Mouse (Mus musculus) cerebellum, postnatal 36 days (tissue): ENCODE results near the gene Mrps23.

Experiments
- DNase-seq, 2 experiments: peaks; one replicate each; pipeline ENCODE4 v3.0.0; 2021 to 2022; ENCODE audit warnings: mixed read lengths in 2 of 2

The Mrps23 gene

DNA sequence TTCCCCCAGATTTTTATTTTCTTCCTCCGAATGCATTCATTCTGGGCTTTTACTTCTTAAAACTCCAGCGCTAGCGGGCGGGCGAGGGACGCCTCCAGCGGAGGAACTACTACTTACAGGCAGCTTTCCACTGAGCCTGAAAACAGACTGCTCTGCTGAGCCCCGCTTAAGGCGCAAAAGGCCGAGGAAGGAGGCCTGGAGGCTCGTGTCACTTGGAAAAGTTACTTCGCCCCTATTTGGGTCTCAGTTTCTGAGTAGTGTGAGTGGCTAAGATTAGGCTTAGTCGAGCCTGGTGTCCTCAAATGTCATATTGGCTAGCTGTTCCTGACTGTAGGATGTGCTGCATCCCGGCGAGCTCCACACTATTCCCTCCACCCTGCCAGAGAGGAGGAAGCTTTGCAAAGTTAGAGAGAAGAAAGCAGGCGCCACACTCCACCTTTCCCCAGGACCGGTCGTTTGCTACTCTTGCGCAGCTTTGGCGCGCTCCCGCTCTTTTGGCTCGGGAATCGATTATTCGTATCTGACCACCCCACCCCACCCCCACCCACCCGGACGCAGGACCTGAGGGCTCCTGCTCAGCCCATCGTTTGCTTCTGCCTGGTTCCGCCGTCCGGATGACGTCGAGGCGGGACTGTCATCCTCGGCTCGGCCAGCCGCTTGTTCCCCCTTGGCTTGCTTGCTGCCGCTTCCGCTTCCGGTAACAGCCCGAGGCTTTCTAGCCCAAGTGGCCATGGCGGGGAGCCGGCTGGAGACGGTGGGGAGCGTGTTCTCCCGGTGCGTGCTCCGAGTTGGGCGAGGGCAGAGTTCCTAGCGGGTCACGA, at the start of gene Mrps23:
TSS of gene Mrps23 (plus strand) at position 677 of the 821 bp plus-strand sequence.
- peak; percentile 90 to 92 for DNase-seq

DNA sequence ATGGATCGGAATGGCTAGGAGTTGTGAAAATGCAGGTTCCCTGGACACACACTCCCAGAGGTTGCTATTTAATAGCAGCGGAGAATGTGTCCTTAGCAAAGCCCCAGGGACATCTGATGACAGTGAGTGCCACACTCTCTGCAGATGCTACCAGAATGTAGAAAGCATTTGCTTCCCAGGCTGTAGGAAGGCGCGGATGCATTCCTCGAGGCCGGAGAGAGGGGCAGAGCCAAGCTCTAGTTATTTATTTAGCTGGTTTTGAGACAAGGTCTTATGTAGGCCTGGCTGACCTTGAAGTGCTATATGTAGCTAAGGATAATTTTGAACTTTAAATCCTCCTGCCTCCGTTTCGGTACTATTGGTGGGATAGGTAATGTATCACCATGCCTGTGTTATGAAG, 49.7 kb upstream of the Mrps23 start:
- DNase-seq: no peak

DNA sequence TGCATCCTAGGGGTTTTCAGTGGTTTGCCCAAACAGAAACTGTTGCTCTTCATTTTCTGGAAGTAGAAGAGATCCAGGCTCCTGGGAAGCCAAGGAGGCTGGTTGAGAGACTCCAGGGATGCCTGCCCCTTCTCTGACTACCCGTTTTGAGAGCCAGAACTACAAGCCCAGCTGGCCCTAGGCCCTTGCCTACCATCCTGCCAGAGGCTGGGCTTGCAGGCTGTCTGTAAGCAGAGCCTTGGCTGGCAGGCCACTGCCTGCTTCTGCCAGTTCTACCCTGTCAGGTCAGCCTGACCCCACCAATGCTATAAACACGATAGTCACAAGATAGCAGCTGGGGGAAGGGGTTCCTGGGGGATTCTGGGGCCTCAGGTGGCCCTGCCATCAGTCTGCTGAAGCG, 48.7 kb upstream of the Mrps23 start:
- peak in 1 of 2 experiments; percentile 39 for DNase-seq

DNA sequence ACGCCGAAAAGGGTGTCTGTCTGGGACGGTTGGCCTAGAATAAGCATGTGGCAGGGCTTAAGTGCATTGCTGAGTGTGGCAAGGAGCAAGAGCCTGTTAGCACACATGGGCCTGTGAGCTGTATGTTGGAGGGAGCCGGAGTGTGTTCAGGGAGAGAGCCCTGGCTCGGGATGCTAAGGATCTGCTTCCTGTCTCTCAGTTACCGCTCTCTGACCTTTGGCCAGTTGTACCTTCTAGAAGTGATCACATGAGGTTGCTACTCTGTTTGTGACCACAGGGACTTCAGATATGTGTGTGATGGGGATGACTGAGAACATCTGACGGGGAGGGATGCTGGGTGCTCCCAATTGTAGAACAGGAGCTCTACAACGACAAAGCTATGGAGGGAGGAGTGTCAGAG, 48.2 kb upstream of the Mrps23 start:
- DNase-seq: no peak

DNA sequence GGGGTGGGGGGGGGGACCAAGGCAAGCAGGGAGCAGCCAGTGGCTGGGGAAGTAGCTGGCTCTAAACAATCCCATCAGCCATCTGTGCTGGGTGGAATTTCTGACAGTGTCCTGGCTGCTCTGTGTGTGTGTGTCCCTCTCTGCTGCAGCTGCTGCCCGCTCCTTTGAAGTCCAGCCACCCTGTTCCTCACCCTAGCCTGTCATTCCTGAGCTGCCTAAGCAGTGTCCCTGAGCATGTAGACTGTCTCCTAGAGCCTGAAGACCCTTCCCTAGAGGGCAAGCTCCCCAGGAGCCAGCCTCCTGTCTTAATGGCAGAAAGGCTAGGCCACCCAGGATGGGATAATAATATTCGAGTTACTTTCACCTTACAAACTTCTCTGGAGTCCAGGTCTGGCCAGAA, 47.8 kb upstream of the Mrps23 start:
- no peak for DNase-seq

DNA sequence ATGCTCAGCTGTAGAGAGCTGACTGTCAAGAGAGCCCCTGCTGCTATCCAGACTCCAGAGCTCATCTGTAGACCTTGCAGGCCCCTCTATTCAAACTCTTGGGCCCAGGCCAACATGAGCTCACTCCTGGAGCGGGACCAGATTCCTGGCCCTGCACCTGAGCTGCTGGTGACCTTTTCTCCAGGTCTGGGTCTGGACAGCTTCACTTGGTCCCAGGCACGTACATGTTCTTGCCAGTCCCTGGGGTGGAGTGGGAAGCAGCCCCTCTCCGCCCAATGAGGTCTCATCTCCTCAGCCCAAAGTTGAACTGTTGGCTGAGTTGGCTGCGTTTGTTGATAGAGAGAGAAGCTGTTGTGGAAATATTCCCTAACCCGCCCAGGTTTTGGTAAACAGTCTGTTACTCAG, 45.3 kb upstream of the Mrps23 start:
- DNase-seq: peak; percentile 59 to 61

DNA sequence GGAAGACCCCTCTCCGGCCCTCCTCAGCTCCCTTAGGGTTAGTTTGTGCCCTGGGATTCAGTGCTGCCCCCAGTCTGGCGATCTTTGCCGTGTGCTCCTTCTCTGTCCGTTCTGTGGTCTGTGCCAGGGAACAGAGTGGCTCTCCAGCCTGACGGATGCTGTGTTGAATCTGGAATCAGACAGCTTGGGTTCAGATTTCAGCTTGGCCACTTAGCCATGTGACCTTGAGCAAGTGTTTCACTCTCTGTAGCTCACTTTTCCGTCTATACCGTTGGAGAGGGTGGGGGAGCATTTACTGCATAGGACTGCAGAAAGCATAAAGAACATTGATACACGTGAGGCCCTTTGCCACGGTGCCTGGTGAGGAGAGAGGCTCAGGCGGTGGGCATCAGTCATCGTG, 44.8 kb upstream of the Mrps23 start:
- DNase-seq: no peak

DNA sequence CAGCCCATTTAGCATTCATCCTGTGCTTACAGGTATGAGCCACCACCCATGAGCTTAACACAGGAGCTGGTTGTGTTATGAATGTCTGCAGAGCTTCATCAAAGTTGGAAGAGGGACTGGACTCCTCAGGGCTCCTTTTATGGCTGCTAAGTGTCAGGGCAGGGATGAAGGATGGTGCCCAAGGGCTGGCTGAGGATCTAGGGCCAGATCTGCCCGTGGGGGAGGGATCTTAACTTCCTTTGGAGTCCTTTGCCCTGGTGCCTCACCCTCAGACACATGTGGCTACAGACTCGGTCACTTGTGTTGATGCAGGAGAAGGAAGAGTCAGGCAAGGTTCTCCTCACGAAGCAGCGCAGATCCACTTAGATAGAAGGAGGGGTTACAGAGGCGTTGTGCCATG, 43.9 kb upstream of the Mrps23 start:
- no peak for DNase-seq

DNA sequence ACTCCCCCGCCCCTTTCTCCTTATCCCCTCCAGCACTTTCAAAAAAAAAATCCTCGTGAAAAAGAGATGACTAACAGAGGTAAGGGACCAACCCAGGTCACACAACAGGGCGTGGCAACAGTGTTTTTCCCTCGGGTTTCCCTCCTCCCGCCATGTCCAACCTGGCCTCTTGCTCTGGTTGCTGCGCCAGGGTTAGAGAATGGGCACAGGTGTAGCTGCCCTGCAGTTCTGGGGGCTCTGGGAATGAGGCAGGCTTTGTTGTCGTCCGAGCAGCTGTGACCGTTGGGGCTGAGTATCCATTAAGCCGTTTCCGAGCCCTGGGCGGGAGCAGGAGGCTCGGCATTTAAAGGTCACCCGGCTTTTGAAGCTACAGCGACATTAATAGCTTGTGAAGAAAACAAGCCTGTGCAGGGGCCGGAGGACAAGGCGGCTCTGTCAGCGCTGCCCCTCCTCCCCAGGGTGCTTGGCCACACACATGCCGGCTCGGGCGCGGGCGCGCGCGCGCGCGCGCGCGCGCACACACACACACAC, 43.1 kb upstream of the Mrps23 start:
- peak; percentile 75 to 80 for DNase-seq

DNA sequence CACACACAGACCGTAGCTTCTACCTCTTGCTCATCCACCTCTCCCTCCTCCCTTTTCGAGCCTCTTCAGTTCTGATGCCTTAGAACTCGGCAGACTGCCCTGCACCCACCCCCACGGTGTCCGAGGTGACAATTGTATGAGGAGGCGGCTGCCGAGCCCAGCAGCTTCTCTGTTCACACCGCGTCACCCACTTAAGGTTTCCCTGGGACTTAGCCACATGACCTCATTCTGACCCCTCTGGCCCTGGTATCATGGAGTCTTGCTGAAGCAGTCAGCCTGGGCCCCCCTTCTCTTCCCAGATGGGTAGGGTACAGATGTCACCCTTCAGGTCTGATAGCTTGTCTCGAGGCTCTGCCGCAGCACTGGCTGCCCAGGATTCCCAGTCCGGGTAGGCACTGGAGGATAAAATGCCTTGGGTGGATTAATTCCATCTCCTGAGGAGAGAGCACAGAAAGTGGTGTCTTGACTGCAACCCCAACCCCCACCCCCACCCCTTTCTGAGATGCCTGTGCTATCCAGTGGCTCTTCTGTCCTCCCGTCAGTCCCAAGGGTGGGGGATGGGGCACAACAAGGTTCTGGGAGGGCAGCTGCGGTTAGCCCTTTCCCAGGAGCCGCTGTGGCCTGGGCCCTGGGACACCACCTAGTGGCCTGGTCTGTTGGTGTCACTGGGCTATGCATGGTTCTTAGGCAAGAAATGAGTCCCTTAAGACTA, 42.4 kb upstream of the Mrps23 start:
- DNase-seq: peak; percentile 93 to 96

DNA sequence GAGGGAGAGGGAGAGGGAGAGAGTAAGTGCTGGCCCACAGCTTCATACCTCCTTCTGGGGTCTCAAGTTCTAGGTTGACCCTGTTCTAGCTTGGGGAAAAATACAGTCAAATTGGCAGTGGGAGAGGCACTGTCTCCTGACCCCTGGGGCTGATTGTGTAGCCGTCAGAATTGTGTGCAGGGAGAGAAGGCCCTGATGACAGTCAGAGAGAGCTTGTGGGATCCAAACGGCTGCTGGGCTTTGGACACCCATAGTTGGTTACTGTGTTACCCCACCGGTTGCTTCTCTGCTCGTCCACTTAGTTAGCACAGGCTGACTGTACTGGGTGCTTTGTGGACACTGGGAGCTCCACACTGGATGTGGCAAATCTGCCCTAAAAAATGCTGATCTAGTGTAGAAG, 41.4 kb upstream of the Mrps23 start:
- DNase-seq: no peak

DNA sequence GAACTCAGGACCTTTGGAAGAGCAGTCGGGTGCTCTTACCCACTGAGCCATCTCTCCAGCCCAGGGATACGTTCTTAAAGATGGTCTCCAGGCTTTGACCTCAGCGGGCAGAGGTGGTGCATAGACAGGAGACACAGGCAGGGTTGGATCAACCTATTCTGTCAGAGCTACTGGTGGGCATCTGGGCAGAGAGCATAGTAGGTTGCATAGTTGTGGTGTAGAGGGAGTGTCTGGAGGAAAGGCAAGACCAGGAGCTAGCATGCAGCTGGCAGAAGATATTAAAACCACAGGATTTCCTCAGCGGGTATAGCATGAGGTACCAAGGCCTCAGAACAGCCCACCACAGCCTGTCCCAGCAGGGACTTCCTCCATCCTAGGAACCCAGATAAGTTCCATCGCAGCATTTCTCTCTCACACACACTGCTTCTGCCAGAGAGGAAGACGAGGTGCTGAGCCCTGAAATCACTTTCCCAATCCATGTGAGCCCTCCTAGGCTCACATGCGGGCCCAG, 39.9 kb upstream of the Mrps23 start:
- DNase-seq: no peak

DNA sequence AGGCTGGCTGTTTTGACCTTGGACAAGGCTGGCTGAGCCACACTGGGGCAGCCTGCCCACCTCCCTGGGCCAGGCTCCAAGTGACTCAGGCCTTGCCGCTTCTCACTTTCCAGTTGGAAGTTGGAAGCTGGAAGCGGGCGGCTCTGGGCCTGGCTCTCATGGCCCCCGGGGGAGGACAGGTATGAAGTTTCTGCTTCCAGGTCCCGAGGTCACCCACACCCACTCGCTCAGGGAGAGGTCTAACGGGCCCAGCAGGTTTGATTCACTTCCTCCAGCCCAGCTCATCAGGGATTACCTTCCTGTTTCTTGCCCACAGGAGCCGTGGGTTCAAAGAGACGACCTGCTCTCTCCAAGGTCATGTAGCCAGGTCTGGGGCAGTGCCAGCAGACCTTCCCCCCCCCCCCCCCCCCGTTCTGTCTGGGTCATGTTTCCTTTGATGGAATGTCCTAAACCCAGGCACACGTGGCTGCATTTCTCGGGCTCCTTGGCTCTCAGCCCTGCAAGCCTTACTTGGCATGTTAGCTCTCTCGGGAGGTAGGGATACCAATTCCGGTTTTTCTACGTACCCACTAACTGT, 39.3 kb upstream of the Mrps23 start:
- DNase-seq: peak; percentile 67 to 69

DNA sequence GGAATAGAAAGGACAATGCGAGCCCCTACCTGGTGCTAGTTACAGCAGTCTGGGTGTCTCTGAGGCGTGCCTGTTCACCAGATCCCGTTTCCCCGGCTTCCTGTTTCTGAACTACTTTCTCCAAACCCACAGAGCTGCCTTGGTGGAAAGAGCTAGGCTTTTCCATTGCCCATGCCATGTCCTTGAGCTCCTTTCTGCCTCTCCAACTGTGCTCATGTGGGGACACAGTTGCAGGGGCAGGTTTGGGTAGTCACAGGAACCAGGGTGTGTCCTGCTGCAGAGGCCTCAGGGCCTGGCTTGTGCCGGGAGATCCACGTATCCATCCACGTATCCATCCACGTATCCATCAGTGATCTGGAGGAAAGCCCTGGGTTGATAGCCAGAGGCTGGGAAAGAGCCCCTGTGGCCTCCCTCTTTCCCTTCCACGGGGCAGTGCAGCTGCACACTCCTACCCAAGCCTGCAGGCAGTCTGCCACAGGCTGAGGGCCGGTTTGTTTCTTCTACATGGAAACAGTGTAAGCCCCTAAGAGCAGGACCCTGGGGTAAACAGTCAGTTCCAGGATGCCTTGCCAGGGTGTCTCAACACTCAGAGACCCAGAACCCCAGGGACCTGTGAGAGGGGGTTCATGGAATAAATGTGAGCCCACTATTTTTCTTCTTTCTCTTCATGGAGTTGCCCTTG, 38.4 kb upstream of the Mrps23 start:
- DNase-seq: no peak

DNA sequence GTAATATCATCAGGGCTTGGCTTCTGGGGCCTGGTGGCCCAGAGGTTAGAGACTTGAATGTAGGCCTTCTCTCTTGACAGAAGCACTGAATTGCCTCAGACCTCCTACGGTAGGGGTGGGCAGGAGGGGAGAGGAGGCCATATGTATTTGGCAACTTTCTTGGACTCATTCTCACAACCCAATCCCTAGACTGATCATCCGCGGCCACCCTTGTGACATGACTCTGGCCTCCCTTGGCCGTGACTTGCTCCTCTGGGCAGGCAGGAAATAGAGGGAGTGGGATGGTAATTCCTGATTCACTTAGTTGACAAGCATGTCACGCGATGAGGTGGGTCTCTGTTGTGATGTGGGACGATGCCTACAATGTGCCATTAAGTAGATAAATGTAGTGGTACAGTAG, 37.7 kb upstream of the Mrps23 start:
- no peak for DNase-seq

DNA sequence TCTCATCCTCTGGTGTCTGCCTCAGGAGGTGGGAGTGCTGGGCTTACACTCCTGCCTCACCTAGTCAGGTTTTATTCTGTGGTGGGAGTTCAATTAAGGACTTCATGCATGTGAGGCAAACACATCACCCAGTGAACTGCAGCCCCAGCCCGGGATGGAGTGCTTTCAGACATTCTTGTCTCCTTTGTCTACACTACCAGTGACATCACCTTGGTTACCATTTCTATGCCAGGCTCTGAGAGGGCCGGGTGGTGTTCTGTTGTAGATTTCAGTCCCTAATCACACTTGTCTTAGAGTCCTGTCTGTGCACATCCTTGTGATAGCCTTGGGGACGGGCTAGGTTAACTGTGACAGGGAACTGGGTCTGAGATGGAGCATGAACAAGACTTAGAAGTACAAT, 35.6 kb upstream of the Mrps23 start:
- no peak for DNase-seq

DNA sequence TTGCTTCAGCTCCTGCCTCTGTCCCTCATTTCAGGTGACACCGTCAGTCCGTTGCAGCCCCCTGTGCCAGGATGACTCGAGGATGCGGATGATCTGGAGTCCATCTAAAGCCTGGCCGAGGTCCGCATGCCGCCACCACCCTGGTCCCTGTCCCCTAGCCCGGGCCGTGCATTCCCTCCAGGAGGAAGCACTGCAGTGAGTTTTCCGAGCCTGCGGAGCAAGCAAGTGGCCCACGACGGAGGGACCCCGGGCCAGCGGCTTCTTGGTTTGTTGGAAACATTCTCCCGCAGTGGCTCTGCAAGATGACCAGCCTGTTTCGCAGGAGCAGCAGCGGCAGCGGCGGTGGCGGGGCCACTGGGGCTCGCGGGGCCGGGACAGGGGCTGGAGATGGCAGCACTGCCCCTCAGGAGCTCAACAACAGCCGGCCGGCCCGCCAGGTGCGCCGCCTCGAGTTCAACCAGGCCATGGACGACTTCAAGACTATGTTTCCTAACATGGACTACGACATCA, 34.6 kb upstream of the Mrps23 start:
- DNase-seq: no peak

DNA sequence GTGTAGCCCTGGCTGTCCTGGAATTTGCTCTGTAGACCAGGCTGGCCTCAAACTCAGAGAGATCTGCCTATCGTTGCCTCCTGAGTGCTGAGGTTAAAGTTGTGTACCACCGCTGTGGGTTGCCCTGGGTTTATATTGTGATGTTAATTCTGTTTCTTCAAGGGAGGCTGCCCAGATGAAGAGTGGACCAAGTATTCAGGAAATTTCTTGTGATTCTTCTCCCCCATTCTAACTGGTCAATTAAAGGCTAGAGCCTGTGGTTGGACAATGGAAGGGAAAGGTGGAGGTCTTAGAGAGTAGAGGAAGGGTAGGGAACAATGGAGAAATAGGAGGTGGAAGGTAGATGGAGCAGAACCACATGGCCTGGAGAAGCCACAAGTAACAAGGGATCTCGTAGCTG, 33.6 kb upstream of the Mrps23 start:
- DNase-seq: no peak

DNA sequence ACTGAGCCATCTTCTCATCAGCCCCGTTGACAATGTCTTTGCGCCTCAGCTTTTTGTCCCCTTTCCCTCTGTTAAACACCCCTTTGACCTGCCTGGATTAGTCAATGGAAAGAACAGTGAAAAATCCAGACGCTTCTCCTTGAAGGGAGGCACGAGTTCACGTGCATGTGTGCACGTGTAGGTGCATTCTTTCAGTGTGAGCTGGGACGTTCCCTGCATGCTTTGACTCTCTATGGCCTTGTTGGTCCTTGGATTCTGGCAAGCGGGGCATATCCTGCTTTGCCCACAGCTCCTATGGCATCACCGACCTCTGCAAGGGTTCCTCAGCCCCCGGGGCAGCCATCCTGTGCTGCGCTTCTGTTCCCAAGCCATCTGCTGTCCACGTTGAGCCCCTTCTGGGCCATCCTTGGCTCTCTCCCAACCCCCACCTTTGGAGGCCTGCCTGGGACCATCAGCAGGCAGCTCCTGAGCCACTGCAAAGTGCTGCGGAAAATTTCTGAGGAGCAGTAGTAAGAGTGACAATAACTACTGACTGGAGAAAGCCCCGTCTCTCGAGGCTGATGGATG, 32.2 kb upstream of the Mrps23 start:
- DNase-seq: peak in 1 of 2 experiments; percentile 51

DNA sequence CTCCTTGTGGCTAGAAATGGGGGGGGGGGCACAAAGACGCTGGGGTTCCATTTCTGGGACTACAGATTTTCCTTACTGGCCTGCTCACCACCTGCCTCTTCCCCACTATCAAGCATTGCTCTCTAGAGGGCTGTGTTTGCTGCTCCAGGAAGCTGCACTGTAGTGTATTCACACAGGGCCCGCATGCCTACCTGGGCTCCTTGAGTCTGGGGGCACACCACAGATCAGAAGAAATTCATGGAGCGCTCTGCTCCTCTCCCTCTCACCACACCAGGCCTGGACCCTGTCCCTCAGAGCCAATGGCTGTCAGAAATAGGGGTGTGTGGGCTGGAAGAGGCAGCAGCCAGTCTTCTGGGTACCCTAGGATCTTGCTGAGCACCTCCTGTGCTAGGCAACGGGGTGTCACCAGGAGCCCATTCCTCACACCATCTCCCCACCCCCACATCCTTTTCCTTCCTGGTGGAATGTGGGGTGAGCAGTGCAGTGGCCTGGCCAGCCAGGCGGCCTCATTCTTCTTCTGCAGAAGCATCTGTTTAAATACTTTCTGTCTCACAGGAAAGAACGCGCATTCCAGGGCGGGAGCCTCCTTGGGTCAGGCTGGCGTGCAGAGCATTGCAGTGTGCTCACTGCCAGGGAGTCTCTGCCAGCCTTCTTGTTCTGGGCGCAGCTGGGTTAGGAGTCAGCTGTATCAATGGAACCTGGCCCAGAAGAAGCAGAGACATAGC, 31.4 kb upstream of the Mrps23 start:
- no peak for DNase-seq

DNA sequence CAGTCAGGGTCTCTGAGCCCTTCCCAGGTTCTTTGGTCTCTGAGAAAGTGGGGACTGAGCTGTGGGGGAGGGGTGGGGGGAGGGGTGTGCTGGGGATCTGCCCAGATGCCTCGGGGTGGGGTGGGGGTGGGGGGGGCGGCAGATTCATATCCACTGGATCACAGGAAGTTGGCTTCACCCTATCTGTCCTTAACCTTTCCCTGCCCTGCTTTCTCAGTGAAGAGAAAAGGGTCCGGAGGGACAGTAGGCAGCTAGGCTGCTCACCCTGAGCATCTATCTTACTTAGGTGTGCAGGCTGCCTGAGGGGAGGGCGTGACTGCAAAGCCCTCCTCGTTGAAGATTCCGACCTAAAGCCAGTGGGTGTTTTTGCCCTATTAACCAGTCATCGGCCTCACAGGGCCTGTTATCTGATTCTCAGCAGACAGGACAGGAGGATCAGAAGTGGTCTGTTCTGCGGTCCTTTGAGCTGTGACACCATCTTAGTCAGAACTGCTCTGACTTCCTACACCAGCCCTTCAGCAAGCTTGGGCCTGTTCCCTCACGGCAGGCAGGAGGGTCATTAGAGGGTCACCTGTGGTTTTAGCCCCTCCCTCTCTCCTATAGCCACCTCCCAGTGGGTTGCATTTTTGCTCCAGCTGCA, 30.7 kb upstream of the Mrps23 start:
- DNase-seq: no peak
